In the genomic region with DNA sequence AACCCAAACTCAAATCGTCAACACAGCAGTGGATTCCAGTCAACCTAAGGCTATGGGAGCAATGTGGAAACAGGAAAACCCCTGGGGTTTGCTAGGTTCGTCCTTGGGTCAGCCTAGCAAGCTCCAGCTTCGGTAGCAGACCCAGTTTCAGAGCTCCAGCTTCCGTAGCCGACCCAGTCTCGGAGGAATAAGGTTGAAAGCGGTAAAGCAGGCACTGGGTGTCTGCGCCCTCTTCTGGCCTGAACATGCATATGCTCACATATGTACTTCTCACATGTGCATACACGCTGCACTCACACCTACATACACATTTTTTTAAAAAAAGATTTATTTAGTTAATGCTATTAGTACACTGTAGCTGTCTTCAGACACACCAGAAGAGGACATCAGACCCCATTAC, we compare ENCODE assay signal across 35 mouse cellular contexts. TPM values are rescaled to one million over a fixed set of nuclear protein-coding genes. Genes with fewer than 3 reads are reported as not detected.
DNase-seq lines count a peak whose midpoint lies in the region; TF ChIP-seq lines count a peak whose summit lies in the region.
"Had no signal": no experiment of that assay in that cellular context is flagged by ENCODE, and none has a peak within 500 bp of the region (broad histone marks: within the 10 kb centered on the region; RNA-seq: fewer than 3 reads in every experiment).

No protein-coding gene starts in this region.

- no peaks in the 10 kb centered on the region for H3K4me1 ChIP-seq in ES-Bruce4 (ENCODE audit: control insufficient read depth, insufficient read depth, low read length)
- no peaks in the 10 kb centered on the region for H3K4me1 ChIP-seq in heart, embryonic 10.5 days
- H3K4me1 ChIP-seq: embryonic facial prominence, embryonic 12.5 days; embryonic facial prominence, embryonic 15.5 days; heart, embryonic 12.5 days; heart, embryonic 15.5 days; hindbrain, embryonic 15.5 days had no signal

- no peaks in the 10 kb centered on the region for H3K9me3 ChIP-seq in ES-Bruce4 (replicated peaks; ENCODE audit: control insufficient read depth, insufficient read depth, low read length, poor library complexity, severe bottlenecking)
- H3K9me3 ChIP-seq in heart, embryonic 10.5 days = no peaks in the 10 kb centered on the region
- H3K9me3 ChIP-seq: embryonic facial prominence, embryonic 12.5 days; embryonic facial prominence, embryonic 15.5 days; G1E; heart, embryonic 12.5 days; heart, embryonic 15.5 days; hindbrain, embryonic 15.5 days had no signal

- whole genome bisulfite sequencing in heart, embryonic 10.5 days = 80% methylated on average over 9 of the region's 9 CpGs

- H3K36me3 ChIP-seq in ES-Bruce4 (ENCODE audit: control insufficient read depth, insufficient read depth, low read length, poor library complexity, severe bottlenecking) = 0 out of 2 replicates have a peak, but pooled peaks cover 2% of the 10 kb centered on the region
- no peaks in the 10 kb centered on the region for H3K36me3 ChIP-seq in heart, embryonic 10.5 days
- H3K36me3 ChIP-seq: embryonic facial prominence, embryonic 12.5 days; embryonic facial prominence, embryonic 15.5 days; G1E; heart, embryonic 12.5 days; heart, embryonic 15.5 days; hindbrain, embryonic 15.5 days had no signal

- DNase-seq in layer of hippocampus, adult 2 months (ENCODE audit: low spot score in 2 of 2) = no peak
- DNase-seq in layer of hippocampus, adult 11-12 months (ENCODE audit: low spot score) = no peak
- peak; percentile 62 for DNase-seq in ES-CJ7 (ENCODE audit: low read depth, low spot score)
- peak; percentile 72 for DNase-seq in ZHBTc4 (ENCODE audit: low read depth, low spot score)
- no peak for DNase-seq in heart, embryonic 10.5 days (ENCODE audit: low spot score)
- no peak for DNase-seq in layer of hippocampus, adult 8-10 months (ENCODE audit: low spot score in 2 of 2)
- no peak for DNase-seq in spleen, postnatal 14 days (ENCODE audit: low spot score in 2 of 2)
- DNase-seq: adrenal gland, postnatal 10 days; adrenal gland, postnatal 36 days; cerebellum, adult 18-20 months; cerebellum, adult 9-10 months; cerebellum, postnatal 14 days; forebrain, postnatal 0 days; gastrocnemius, adult 2 months; gastrocnemius, postnatal 14 days; heart, adult 11 months; heart, postnatal 10 days; heart, postnatal 4 days had no signal

- no peak overlapping the region for H3K27ac ChIP-seq in layer of hippocampus, adult 2 months
- H3K27ac ChIP-seq in ES-Bruce4 (ENCODE audit: insufficient read depth, low read length) = no peak overlapping the region
- no peak overlapping the region for H3K27ac ChIP-seq in heart, embryonic 10.5 days
- H3K27ac ChIP-seq: embryonic facial prominence, embryonic 12.5 days; embryonic facial prominence, embryonic 15.5 days; gastrocnemius, adult 2 months; heart, embryonic 15.5 days; hindbrain, embryonic 15.5 days had no signal

- H3K27me3 ChIP-seq in ES-Bruce4 (ENCODE audit: control insufficient read depth, insufficient read depth, low read length, poor library complexity, severe bottlenecking) = no peaks in the 10 kb centered on the region
- H3K27me3 ChIP-seq in heart, embryonic 10.5 days (ENCODE audit: insufficient read depth, poor library complexity, severe bottlenecking) = no peaks in the 10 kb centered on the region
- H3K27me3 ChIP-seq: embryonic facial prominence, embryonic 12.5 days; embryonic facial prominence, embryonic 15.5 days; heart, embryonic 12.5 days; heart, embryonic 15.5 days; hindbrain, embryonic 15.5 days; Patski had no signal

- TF ChIP-seq POLR2A in ES-Bruce4 (IDR thresholded peaks at IDR 0.05; ENCODE audit: insufficient read depth, low read length) = no peak

- H3K4me3 ChIP-seq in layer of hippocampus, adult 2 months = no peak overlapping the region
- no peak overlapping the region for H3K4me3 ChIP-seq in ES-Bruce4 (ENCODE audit: low read depth, low read length)
- H3K4me3 ChIP-seq in heart, embryonic 10.5 days = no peak overlapping the region
- H3K4me3 ChIP-seq: embryonic facial prominence, embryonic 12.5 days; embryonic facial prominence, embryonic 15.5 days; gastrocnemius, adult 2 months; heart, embryonic 12.5 days; heart, embryonic 15.5 days; hindbrain, embryonic 15.5 days had no signal

- TF ChIP-seq EP300 in ES-Bruce4 (IDR thresholded peaks at IDR 0.05; ENCODE audit: insufficient read depth, low read depth, low read length) = no peak

- H3K9ac ChIP-seq in ES-Bruce4 (ENCODE audit: low read depth, poor library complexity, severe bottlenecking) = no peak overlapping the region
- H3K9ac ChIP-seq: embryonic facial prominence, embryonic 12.5 days; embryonic facial prominence, embryonic 15.5 days; forebrain, postnatal 0 days; heart, embryonic 12.5 days; heart, embryonic 15.5 days; hindbrain, embryonic 15.5 days had no signal

- TF ChIP-seq CTCF in layer of hippocampus, adult 2 months (conservative IDR thresholded peaks at IDR 0.05) = peak; percentile 48
- peak; percentile 70 for TF ChIP-seq CTCF in ES-Bruce4 (IDR thresholded peaks at IDR 0.05; ENCODE audit: low read depth, low read length)

RNA-seq across cellular contexts. Expression of gene Triml1, which starts 8.0 kb away (rescaled TPM):
- total RNA-seq in layer of hippocampus, adult 2 months (2021) = not detected
- polyA plus RNA-seq in ES-Bruce4 (2011; ENCODE audit: insufficient read depth, insufficient read length, low read depth, missing spikeins) = 27.2 and 28.8 TPM in 2 replicates
- polyA plus RNA-seq in heart, embryonic 10.5 days (2016; fragmentation: Nextera tagmentation; extraction: Ambion mirVana) = not detected in 2 replicates
- total RNA-seq in layer of hippocampus, adult 8-10 months (2022) = not detected
- total RNA-seq: adrenal gland, adult 18-20 months; adrenal gland, postnatal 10 days; adrenal gland, postnatal 36 days; forebrain, postnatal 0 days; gastrocnemius, adult 2 months; gastrocnemius, postnatal 14 days; gastrocnemius, postnatal 4 days; heart, adult 8-10 months; heart, postnatal 10 days; heart, postnatal 4 days had no signal
- polyA plus RNA-seq: C2C12; CD4-positive, CD25-positive, alpha-beta regulatory T cell, adult 4 months; embryonic facial prominence, embryonic 12.5 days; embryonic facial prominence, embryonic 15.5 days; forebrain, embryonic 11.5 days; forebrain, embryonic 14.5 days; forebrain, postnatal 0 days; frontal cortex, adult 2 months; G1E; heart, embryonic 12.5 days; heart, embryonic 15.5 days; hindbrain, embryonic 11.5 days; hindbrain, embryonic 15.5 days; Patski had no signal

RNA-seq across cellular contexts. Expression of gene Triml2, which starts 31.0 kb away (rescaled TPM):
- total RNA-seq in layer of hippocampus, adult 2 months (2021) = not detected
- 45.4 and 47.6 TPM in 2 replicates for polyA plus RNA-seq in ES-Bruce4 (2011; ENCODE audit: insufficient read depth, insufficient read length, low read depth, missing spikeins)
- polyA plus RNA-seq in heart, embryonic 10.5 days (2016; fragmentation: Nextera tagmentation; extraction: Ambion mirVana) = not detected in 2 replicates
- total RNA-seq in layer of hippocampus, adult 8-10 months (2022) = not detected
- total RNA-seq: adrenal gland, adult 18-20 months; adrenal gland, postnatal 10 days; adrenal gland, postnatal 36 days; gastrocnemius, adult 2 months; gastrocnemius, postnatal 14 days; gastrocnemius, postnatal 4 days; heart, adult 8-10 months; heart, postnatal 10 days; heart, postnatal 4 days had no signal
- polyA plus RNA-seq: C2C12; CD4-positive, CD25-positive, alpha-beta regulatory T cell, adult 4 months; embryonic facial prominence, embryonic 12.5 days; embryonic facial prominence, embryonic 15.5 days; forebrain, embryonic 11.5 days; forebrain, embryonic 14.5 days; forebrain, postnatal 0 days; G1E; heart, embryonic 15.5 days; hindbrain, embryonic 11.5 days; hindbrain, embryonic 15.5 days had no signal

Comparison
In these comparisons a context has a peak if more than half of its experiments do, and no peak if none do; other contexts are left out.
1. DNase-seq: peak in ES-CJ7 (single experiment) and ZHBTc4 (single experiment); none in layer of hippocampus, adult 2 months (0 of 2), layer of hippocampus, adult 11-12 months (single experiment), heart, embryonic 10.5 days (single experiment), layer of hippocampus, adult 8-10 months (0 of 2) and spleen, postnatal 14 days (0 of 2).